Mouse (Mus musculus) limb, embryonic 15.5 days (tissue): ENCODE measurements around the gene Ptx4. TPM values are rescaled to one million over a fixed set of nuclear protein-coding genes. Genes with fewer than 3 reads are reported as not detected.

Source experiments
- ATAC-seq: fragments of 200-750 bp; cut with Nextera tagmentation; 2 replicates; pipeline ENCODE4 v1.8.0; 2017; ENCODE audit warnings: low read depth, moderate TSS enrichment; ENCODE audit not compliant: insufficient number of reproducible peaks, low FRiP score, low TSS enrichment
- H3K27ac ChIP-seq: fragments of 300-500 bp; sonication (generic); 2 replicates; pipeline ENCODE4 v1.5.1; 2015; ENCODE audit warnings: moderate library complexity, mild to moderate bottlenecking, inconsistent platforms
- H3K27me3 ChIP-seq: fragments of 300-500 bp; sonication (generic); 2 replicates; pipeline ENCODE4 v1.6.1; 2015; ENCODE audit warnings: inconsistent platforms
- H3K36me3 ChIP-seq: fragments of 300-500 bp; sonication (generic); 2 replicates; pipeline ENCODE4 v1.6.1; 2015; ENCODE audit warnings: inconsistent platforms
- H3K4me1 ChIP-seq: fragments of 300-500 bp; sonication (generic); 2 replicates; pipeline ENCODE4 v1.6.1; 2015; ENCODE audit warnings: inconsistent platforms
- H3K4me2 ChIP-seq: fragments of 300-500 bp; sonication (generic); 2 replicates; pipeline ENCODE4 v1.6.1; 2015; ENCODE audit warnings: mild to moderate bottlenecking, inconsistent platforms
- H3K4me3 ChIP-seq: fragments of 300-500 bp; sonication (generic); 2 replicates; pipeline ENCODE4 v1.5.1; 2015; ENCODE audit warnings: mild to moderate bottlenecking, inconsistent platforms
- H3K9ac ChIP-seq: fragments of 300-500 bp; sonication (generic); 2 replicates; pipeline ENCODE4 v1.6.1; 2015; ENCODE audit warnings: inconsistent platforms
- H3K9me3 ChIP-seq: fragments of 300-500 bp; sonication (generic); 2 replicates; pipeline ENCODE4 v1.6.1; 2016; ENCODE audit warnings: inconsistent platforms
- WGBS: fragments of 180-500 bp; shearing (Covaris S2); methylation state at CpG from one replicate; pipeline ENCODE4 v1.1.7; 2015; 5-methylcytosine and 5-hydroxymethylcytosine counted together
- polyA plus RNA-seq: library from polyadenylated mRNA; unstranded; fragments of >200 nt; fragmentation: Nextera tagmentation; extraction: Ambion mirVana; gene quantifications from 2 replicates; pipeline ENCODE4 v1.2.1, GENCODE M21; 2015

Ptx4 gene
- polyA plus RNA-seq, 1 experiment from 2014 or later, result 6.1 TPM

- Histone ChIP-seq H3K4me2 (no peak overlapping the region), H3K36me3 (peaks cover 25% of the 10 kb centered on the region), H3K27me3 (no peaks in the 10 kb centered on the region), H3K4me3 (no peak overlapping the region), H3K4me1 (0 out of 2 replicates have a peak, but pooled peaks cover 2% of the 10 kb centered on the region), H3K9me3 (no peaks in the 10 kb centered on the region), H3K9ac (no peak overlapping the region), H3K27ac (no peak overlapping the region)
- 80% methylated on average over 3 of the region's 3 CpGs for WGBS
- ATAC-seq, result no peak
These were observed 44.2 kb downstream of the Ptx4 start for GRCm38 (mm10) chr17:25164770-25165169.

- Histone ChIP-seq H3K9me3 (no peaks in the 10 kb centered on the region), H3K4me2 (no peak overlapping the region), H3K9ac (no peak overlapping the region), H3K4me1 (0 out of 2 replicates have a peak, but pooled peaks cover 2% of the 10 kb centered on the region), H3K27ac (no peak overlapping the region), H3K36me3 (peaks cover 12% of the 10 kb centered on the region; the same call in 1 of the 2 replicates), H3K27me3 (no peaks in the 10 kb centered on the region), H3K4me3 (no peak overlapping the region)
- 39% methylated on average over 6 of the region's 6 CpGs for WGBS
- no peak for ATAC-seq
These were observed 45.6 kb downstream of the Ptx4 start for GRCm38 (mm10) chr17:25165970-25166671.

- Histone ChIP-seq H3K4me2 (no peak overlapping the region), H3K9ac (no peak overlapping the region), H3K9me3 (no peaks in the 10 kb centered on the region), H3K27me3 (no peaks in the 10 kb centered on the region), H3K4me3 (no peak overlapping the region), H3K36me3 (no peaks in the 10 kb centered on the region), H3K4me1 (0 out of 2 replicates have a peak, but pooled peaks cover 2% of the 10 kb centered on the region), H3K27ac (no peak overlapping the region)
- 91% methylated on average over 2 of the region's 2 CpGs for WGBS
- 0 out of 2 replicates have a peak, but pooled peaks have one; percentile 31 for ATAC-seq
These were observed 49.1 kb downstream of the Ptx4 start for GRCm38 (mm10) chr17:25169706-25170105.

GRCm38 (mm10) chr17:25172558-25172957 lies 52.0 kb downstream of the Ptx4 start:
- no peak for ATAC-seq
- Histone ChIP-seq H3K9me3 (no peaks in the 10 kb centered on the region), H3K36me3 (no peaks in the 10 kb centered on the region), H3K4me1 (no peaks in the 10 kb centered on the region), H3K4me3 (no peak overlapping the region), H3K27ac (no peak overlapping the region), H3K27me3 (0 out of 2 replicates have a peak, but pooled peaks cover 6% of the 10 kb centered on the region), H3K4me2 (no peak overlapping the region), H3K9ac (no peak overlapping the region)
- 67% methylated on average over 3 of the region's 3 CpGs for WGBS

Other genes starting within 250 kb of the Ptx4 start
- gene Nubp2, start 234.4 kb upstream of the Ptx4 start, polyA plus RNA-seq, result 47.7 and 49.6 TPM in 2 replicates
- 41.7 and 43.7 TPM in 2 replicates for gene Spsb3, start 234.1 kb upstream of the Ptx4 start, polyA plus RNA-seq
- 27.4 and 29.9 TPM in 2 replicates for gene Eme2, start 225.7 kb upstream of the Ptx4 start, polyA plus RNA-seq
- 81.9 and 86.9 TPM in 2 replicates for gene Mrps34, start 225.6 kb upstream of the Ptx4 start, polyA plus RNA-seq
- 31.9 and 36.0 TPM in 2 replicates for gene Nme3, start 224.3 kb upstream of the Ptx4 start, polyA plus RNA-seq
- gene Mapk8ip3, start 183.8 kb upstream of the Ptx4 start, polyA plus RNA-seq, result 29.5 and 30.6 TPM in 2 replicates
- 165 and 170 TPM in 2 replicates for gene Jpt2, start 160.1 kb upstream of the Ptx4 start, polyA plus RNA-seq
- 6.0 and 6.2 TPM in 2 replicates for gene Cramp1l, start 105.0 kb upstream of the Ptx4 start, polyA plus RNA-seq
- 14.9 and 17.0 TPM in 2 replicates for gene Ift140, start 104.7 kb upstream of the Ptx4 start, polyA plus RNA-seq
- gene Tmem204, start 37.2 kb upstream of the Ptx4 start, polyA plus RNA-seq, result 22.3 and 25.3 TPM in 2 replicates
- gene Telo2, start 4.8 kb upstream of the Ptx4 start, polyA plus RNA-seq, result 39.1 and 41.6 TPM in 2 replicates
- gene Clcn7, start 12.6 kb downstream of the Ptx4 start, polyA plus RNA-seq, result 25.2 and 26.4 TPM in 2 replicates
- gene Ccdc154, start 41.7 kb downstream of the Ptx4 start, polyA plus RNA-seq, result 0.08 TPM in 1 of 2 replicates, not detected in the other
- not detected in 2 replicates for gene Gm38655, start 54.7 kb downstream of the Ptx4 start, polyA plus RNA-seq
- 31.4 and 33.6 TPM in 2 replicates for gene BC003965, start 63.8 kb downstream of the Ptx4 start, polyA plus RNA-seq
- 9.1 and 9.9 TPM in 2 replicates for gene Unkl, start 67.6 kb downstream of the Ptx4 start, polyA plus RNA-seq
- 34.9 and 41.6 TPM in 2 replicates for gene Gnptg, start 119.4 kb downstream of the Ptx4 start, polyA plus RNA-seq
- 45.2 and 50.8 TPM in 2 replicates for gene Tsr3, start 119.4 kb downstream of the Ptx4 start, polyA plus RNA-seq
- 0.46 and 0.61 TPM in 2 replicates for gene Baiap3, start 135.6 kb downstream of the Ptx4 start, polyA plus RNA-seq
- 513 and 522 TPM in 2 replicates for gene Ube2i, start 153.9 kb downstream of the Ptx4 start, polyA plus RNA-seq
- 10.6 and 12.6 TPM in 2 replicates for gene Prss34, start 177.6 kb downstream of the Ptx4 start, polyA plus RNA-seq
- gene Prss28, start 187.9 kb downstream of the Ptx4 start, polyA plus RNA-seq, result not detected in 2 replicates
- not detected in 2 replicates for gene Prss29, start 197.9 kb downstream of the Ptx4 start, polyA plus RNA-seq
- gene Tpsab1, start 224.8 kb downstream of the Ptx4 start, polyA plus RNA-seq, result 5.0 and 5.3 TPM in 2 replicates
- 209 and 239 TPM in 2 replicates for gene Tpsb2, start 245.5 kb downstream of the Ptx4 start, polyA plus RNA-seq
- gene Tpsg1, start 248.5 kb downstream of the Ptx4 start, polyA plus RNA-seq, result 14.4 and 16.6 TPM in 2 replicates